Comparison of ENCODE assay signal across 29 mouse cellular contexts in the genomic region with DNA sequence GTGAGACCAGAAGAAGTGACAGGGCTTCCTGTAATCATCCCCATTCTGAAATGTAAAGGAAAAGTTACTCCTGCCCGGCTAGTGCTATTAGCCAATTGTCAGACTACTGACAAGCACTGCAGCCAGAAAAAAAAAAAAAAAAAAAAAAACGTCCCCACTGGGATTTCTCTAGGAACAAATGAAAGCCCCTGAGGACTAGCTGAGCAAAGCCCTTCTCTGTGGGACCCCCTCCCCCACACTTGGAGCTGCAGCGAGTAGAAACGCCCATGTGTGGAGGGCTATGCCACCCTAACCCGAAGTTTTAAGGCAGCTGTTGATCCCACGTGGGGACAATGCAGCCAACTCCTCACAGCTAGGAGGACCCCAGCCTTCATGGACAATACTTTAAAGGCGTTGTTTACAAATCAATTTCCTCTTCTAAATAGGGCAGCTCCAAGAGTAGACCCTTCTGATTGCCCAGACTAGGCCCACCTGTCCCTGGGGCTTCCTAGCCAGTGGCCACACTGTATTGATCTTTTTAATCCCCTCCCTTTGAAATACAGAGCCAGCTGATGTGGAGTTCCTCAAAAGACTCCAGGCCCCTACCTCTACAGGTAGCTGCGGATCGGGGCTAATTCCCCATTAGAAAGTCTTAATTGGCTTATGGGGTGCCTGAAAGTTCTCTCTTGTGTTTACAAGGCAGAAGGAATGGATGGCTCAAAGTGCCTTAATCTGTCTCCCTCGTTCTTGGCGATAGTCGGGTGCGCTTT. TPM values are rescaled to one million over a fixed set of nuclear protein-coding genes. Genes with fewer than 3 reads are reported as not detected.
A peak's percentile ranks its signal among the peaks of the same experiment; 100 is the strongest.
DNase-seq lines count a peak whose midpoint lies in the region; ATAC-seq lines count a peak whose summit lies in the region.
"Had no signal": no experiment of that assay in that cellular context is flagged by ENCODE, and none has a peak within 500 bp of the region (broad histone marks: within the 10 kb centered on the region; RNA-seq: fewer than 3 reads in every experiment).

No protein-coding gene starts in this region.

- no peaks in the 10 kb centered on the region for H3K9me3 ChIP-seq in forebrain, embryonic 13.5 days (replicated peaks)
- H3K9me3 ChIP-seq in forebrain, embryonic 16.5 days (ENCODE audit: control insufficient read depth, low read length): no peaks in the 10 kb centered on the region
- H3K9me3 ChIP-seq in midbrain, embryonic 11.5 days (ENCODE audit: control insufficient read depth, low read length): peaks cover 3% of the 10 kb centered on the region; the same call in 1 of the 2 replicates
- H3K9me3 ChIP-seq in midbrain, embryonic 16.5 days (replicated peaks; ENCODE audit: control insufficient read depth, low read length, poor library complexity, severe bottlenecking): no peaks in the 10 kb centered on the region
- 0 out of 2 replicates have a peak, but pooled peaks cover 3% of the 10 kb centered on the region for H3K9me3 ChIP-seq in embryonic facial prominence, embryonic 10.5 days
- no peaks in the 10 kb centered on the region for H3K9me3 ChIP-seq in neural tube, embryonic 12.5 days
- H3K9me3 ChIP-seq: heart, embryonic 15.5 days; stomach, embryonic 15.5 days had no signal

- H3K4me2 ChIP-seq in forebrain, embryonic 13.5 days: peak overlapping the region; percentile 21
- no peak overlapping the region for H3K4me2 ChIP-seq in forebrain, embryonic 16.5 days (ENCODE audit: low read length)
- H3K4me2 ChIP-seq in midbrain, embryonic 11.5 days: peak overlapping the region; percentile 37
- no peak overlapping the region for H3K4me2 ChIP-seq in midbrain, embryonic 16.5 days (ENCODE audit: low read length)
- H3K4me2 ChIP-seq in neural tube, embryonic 12.5 days (replicated peaks): peak overlapping the region; percentile 63
- H3K4me2 ChIP-seq: heart, embryonic 15.5 days; stomach, embryonic 15.5 days had no signal

- H3K27me3 ChIP-seq in forebrain, embryonic 13.5 days: peaks cover 91% of the 10 kb centered on the region
- H3K27me3 ChIP-seq in forebrain, embryonic 16.5 days (replicated peaks; ENCODE audit: control insufficient read depth, insufficient read depth, low read length): peaks cover 75% of the 10 kb centered on the region
- H3K27me3 ChIP-seq in midbrain, embryonic 11.5 days (ENCODE audit: control insufficient read depth, insufficient read depth, low read length): peaks cover 87% of the 10 kb centered on the region
- peaks cover 77% of the 10 kb centered on the region for H3K27me3 ChIP-seq in midbrain, embryonic 16.5 days (ENCODE audit: control insufficient read depth, insufficient read depth, low read depth, low read length)
- peaks cover 92% of the 10 kb centered on the region for H3K27me3 ChIP-seq in embryonic facial prominence, embryonic 10.5 days (replicated peaks; ENCODE audit: low read depth, poor library complexity, severe bottlenecking)
- H3K27me3 ChIP-seq in neural tube, embryonic 12.5 days (replicated peaks): peaks cover 90% of the 10 kb centered on the region

- ATAC-seq in forebrain, embryonic 13.5 days: no peak; the same call in 1 of the 2 replicates
- no peak for ATAC-seq in forebrain, embryonic 16.5 days
- ATAC-seq in midbrain, embryonic 11.5 days (ENCODE audit: low FRiP score): peak; percentile 13
- no peak for ATAC-seq in midbrain, embryonic 16.5 days
- ATAC-seq in neural tube, embryonic 12.5 days (ENCODE audit: low FRiP score, low read depth): no peak
- ATAC-seq: activated CD4-positive, CD25-positive, alpha-beta regulatory T cell, adult 4 months; liver, postnatal 0 days had no signal

- WGBS in forebrain, embryonic 13.5 days: 1% methylated on average over 13 of the region's 13 CpGs
- 2% methylated on average over 13 of the region's 13 CpGs for WGBS in forebrain, embryonic 16.5 days
- WGBS in midbrain, embryonic 11.5 days: 0% methylated on average over 13 of the region's 13 CpGs
- WGBS in midbrain, embryonic 16.5 days: under 1% methylated on average over 13 of the region's 13 CpGs
- 1% methylated on average over 13 of the region's 13 CpGs for WGBS in embryonic facial prominence, embryonic 10.5 days
- under 1% methylated on average over 13 of the region's 13 CpGs for WGBS in neural tube, embryonic 12.5 days

- DNase-seq in midbrain, embryonic 11.5 days (ENCODE audit: low spot score, missing footprints): peak; percentile 93
- DNase-seq in embryonic facial prominence, embryonic 10.5 days (ENCODE audit: low spot score): no peak
- no peak for DNase-seq in adrenal gland, adult 18-20 months (ENCODE audit: low spot score in 2 of 2)
- DNase-seq: adrenal gland, postnatal 14 days; cerebellum, adult 11 months; cerebellum, postnatal 14 days; gastrocnemius, postnatal 10 days; heart, adult 18-20 months; heart, postnatal 4 days; kidney, postnatal 36 days; liver, postnatal 0 days; lung, postnatal 10 days; thymus, adult 18-20 months; thymus, postnatal 4 days had no signal

- no peak overlapping the region; the same call in 1 of the 2 replicates for H3K27ac ChIP-seq in forebrain, embryonic 13.5 days
- no peak overlapping the region for H3K27ac ChIP-seq in forebrain, embryonic 16.5 days (ENCODE audit: low read length)
- no peak overlapping the region for H3K27ac ChIP-seq in midbrain, embryonic 11.5 days (ENCODE audit: low read depth, low read length)
- no peak overlapping the region for H3K27ac ChIP-seq in midbrain, embryonic 16.5 days (ENCODE audit: low read length)
- H3K27ac ChIP-seq in embryonic facial prominence, embryonic 10.5 days (replicated peaks): no peak overlapping the region
- no peak overlapping the region for H3K27ac ChIP-seq in neural tube, embryonic 12.5 days
- H3K27ac ChIP-seq: heart, embryonic 15.5 days; stomach, embryonic 15.5 days had no signal

- peaks cover 42% of the 10 kb centered on the region for H3K4me1 ChIP-seq in forebrain, embryonic 13.5 days
- H3K4me1 ChIP-seq in forebrain, embryonic 16.5 days (replicated peaks; ENCODE audit: control insufficient read depth, insufficient read depth, low read length): peaks cover 22% of the 10 kb centered on the region
- peaks cover 42% of the 10 kb centered on the region for H3K4me1 ChIP-seq in midbrain, embryonic 11.5 days (ENCODE audit: control insufficient read depth, insufficient read depth, low read length)
- H3K4me1 ChIP-seq in midbrain, embryonic 16.5 days (ENCODE audit: control insufficient read depth, insufficient read depth, low read length): peaks cover 10% of the 10 kb centered on the region; the same call in 1 of the 2 replicates
- H3K4me1 ChIP-seq in embryonic facial prominence, embryonic 10.5 days: peaks cover 39% of the 10 kb centered on the region
- peaks cover 40% of the 10 kb centered on the region for H3K4me1 ChIP-seq in neural tube, embryonic 12.5 days

- no peaks in the 10 kb centered on the region for H3K36me3 ChIP-seq in forebrain, embryonic 13.5 days (ENCODE audit: poor library complexity, severe bottlenecking)
- no peaks in the 10 kb centered on the region for H3K36me3 ChIP-seq in forebrain, embryonic 16.5 days (ENCODE audit: control insufficient read depth, insufficient read depth)
- no peaks in the 10 kb centered on the region for H3K36me3 ChIP-seq in midbrain, embryonic 11.5 days (ENCODE audit: control insufficient read depth, insufficient read depth, low read length)
- H3K36me3 ChIP-seq in midbrain, embryonic 16.5 days (ENCODE audit: control insufficient read depth, insufficient read depth, low read length): no peaks in the 10 kb centered on the region
- H3K36me3 ChIP-seq in embryonic facial prominence, embryonic 10.5 days (replicated peaks): no peaks in the 10 kb centered on the region
- H3K36me3 ChIP-seq in neural tube, embryonic 12.5 days: no peaks in the 10 kb centered on the region
- H3K36me3 ChIP-seq: heart, embryonic 15.5 days; stomach, embryonic 15.5 days had no signal

- H3K9ac ChIP-seq in forebrain, embryonic 13.5 days: no peak overlapping the region
- H3K9ac ChIP-seq in forebrain, embryonic 16.5 days (replicated peaks; ENCODE audit: low read depth, low read length): no peak overlapping the region
- no peak overlapping the region for H3K9ac ChIP-seq in midbrain, embryonic 11.5 days (ENCODE audit: low read length)
- no peak overlapping the region for H3K9ac ChIP-seq in midbrain, embryonic 16.5 days (ENCODE audit: low read depth, low read length)
- H3K9ac ChIP-seq in neural tube, embryonic 12.5 days: no peak overlapping the region
- H3K9ac ChIP-seq: heart, embryonic 15.5 days; liver, postnatal 0 days; stomach, embryonic 15.5 days had no signal

- peak overlapping the region; percentile 38; the same call in 1 of the 2 replicates for H3K4me3 ChIP-seq in forebrain, embryonic 13.5 days
- no peak overlapping the region for H3K4me3 ChIP-seq in forebrain, embryonic 16.5 days (replicated peaks; ENCODE audit: low read length)
- H3K4me3 ChIP-seq in midbrain, embryonic 11.5 days (ENCODE audit: low read depth, low read length): peak overlapping the region; percentile 39; the same call in 1 of the 2 replicates
- H3K4me3 ChIP-seq in midbrain, embryonic 16.5 days (ENCODE audit: low read depth, low read length): no peak overlapping the region
- H3K4me3 ChIP-seq in embryonic facial prominence, embryonic 10.5 days: peak overlapping the region; percentile 30; the same call in 1 of the 2 replicates
- no peak overlapping the region for H3K4me3 ChIP-seq in neural tube, embryonic 12.5 days
- H3K4me3 ChIP-seq: erythroblast, embryonic 14.5 days; heart, embryonic 15.5 days; stomach, embryonic 15.5 days had no signal

RNA-seq across cellular contexts. Expression of gene Neurog1, which starts 2.2 kb away (rescaled TPM):
- 13.0 and 13.1 TPM in 2 replicates for polyA plus RNA-seq in forebrain, embryonic 13.5 days (2015; fragmentation: Nextera tagmentation; extraction: Ambion mirVana)
- 2.3 and 2.6 TPM in 2 replicates for polyA plus RNA-seq in forebrain, embryonic 16.5 days (2015; fragmentation: Nextera tagmentation; extraction: Ambion mirVana)
- 35.6 and 42.1 TPM in 2 replicates for polyA plus RNA-seq in midbrain, embryonic 11.5 days (2014; fragmentation: Nextera tagmentation; extraction: Ambion mirVana)
- 2.3 and 3.2 TPM in 2 replicates for polyA plus RNA-seq in midbrain, embryonic 16.5 days (2015; fragmentation: Nextera tagmentation; extraction: Ambion mirVana)
- polyA plus RNA-seq in embryonic facial prominence, embryonic 10.5 days (2016; fragmentation: Nextera tagmentation; extraction: Ambion mirVana): 11.2 and 15.5 TPM in 2 replicates
- 36.5 and 39.9 TPM in 2 replicates for polyA plus RNA-seq in neural tube, embryonic 12.5 days (2016; fragmentation: Nextera tagmentation; extraction: Ambion mirVana)
- not detected for total RNA-seq in adrenal gland, adult 18-20 months (2021)
- total RNA-seq: adrenal gland, postnatal 14 days; gastrocnemius, postnatal 10 days; heart, adult 18-20 months; heart, postnatal 4 days; left cerebral cortex, postnatal 36 days; liver, adult 2 months; megakaryocyte progenitor cell, adult 5-6 weeks; neutrophil, adult 5-6 weeks had no signal
- polyA plus RNA-seq: activated CD4-positive, CD25-positive, alpha-beta regulatory T cell, adult 4 months; C2C12; erythroblast, embryonic 14.5 days; heart, embryonic 15.5 days; intestine, embryonic 14.5 days; kidney, embryonic 14.5 days; liver, adult 2 months; liver, postnatal 0 days; stomach, embryonic 15.5 days had no signal

RNA-seq across cellular contexts. Expression of gene Cxcl14, which starts 46.6 kb away (rescaled TPM):
- 6.6 and 11.3 TPM in 2 replicates for polyA plus RNA-seq in forebrain, embryonic 13.5 days (2015; fragmentation: Nextera tagmentation; extraction: Ambion mirVana)
- 12.8 and 20.9 TPM in 2 replicates for polyA plus RNA-seq in forebrain, embryonic 16.5 days (2015; fragmentation: Nextera tagmentation; extraction: Ambion mirVana)
- 9.2 and 9.3 TPM in 2 replicates for polyA plus RNA-seq in midbrain, embryonic 11.5 days (2014; fragmentation: Nextera tagmentation; extraction: Ambion mirVana)
- polyA plus RNA-seq in midbrain, embryonic 16.5 days (2015; fragmentation: Nextera tagmentation; extraction: Ambion mirVana): 12.3 and 21.0 TPM in 2 replicates
- polyA plus RNA-seq in embryonic facial prominence, embryonic 10.5 days (2016; fragmentation: Nextera tagmentation; extraction: Ambion mirVana): 23.8 and 40.2 TPM in 2 replicates
- polyA plus RNA-seq in neural tube, embryonic 12.5 days (2016; fragmentation: Nextera tagmentation; extraction: Ambion mirVana): 38.1 and 42.3 TPM in 2 replicates
- 10 to 100 TPM; 60.1 to 60.7 TPM for total RNA-seq in adrenal gland, adult 18-20 months (2021)
- total RNA-seq: megakaryocyte progenitor cell, adult 5-6 weeks; neutrophil, adult 5-6 weeks had no signal
- polyA plus RNA-seq: activated CD4-positive, CD25-positive, alpha-beta regulatory T cell, adult 4 months; erythroblast, embryonic 14.5 days had no signal

Comparison
In these comparisons a context has a peak if more than half of its experiments do, and no peak if none do; other contexts are left out.
1. H3K4me2 ChIP-seq: peak in forebrain, embryonic 13.5 days (single experiment), midbrain, embryonic 11.5 days (single experiment) and neural tube, embryonic 12.5 days (single experiment); none in forebrain, embryonic 16.5 days (single experiment) and midbrain, embryonic 16.5 days (single experiment).
2. H3K4me3 ChIP-seq: peak in forebrain, embryonic 13.5 days (single experiment), midbrain, embryonic 11.5 days (single experiment) and embryonic facial prominence, embryonic 10.5 days (single experiment); none in forebrain, embryonic 16.5 days (single experiment), midbrain, embryonic 16.5 days (single experiment) and neural tube, embryonic 12.5 days (single experiment).